Mouse (Mus musculus): ENCODE results near the gene Taf4.

DNA sequence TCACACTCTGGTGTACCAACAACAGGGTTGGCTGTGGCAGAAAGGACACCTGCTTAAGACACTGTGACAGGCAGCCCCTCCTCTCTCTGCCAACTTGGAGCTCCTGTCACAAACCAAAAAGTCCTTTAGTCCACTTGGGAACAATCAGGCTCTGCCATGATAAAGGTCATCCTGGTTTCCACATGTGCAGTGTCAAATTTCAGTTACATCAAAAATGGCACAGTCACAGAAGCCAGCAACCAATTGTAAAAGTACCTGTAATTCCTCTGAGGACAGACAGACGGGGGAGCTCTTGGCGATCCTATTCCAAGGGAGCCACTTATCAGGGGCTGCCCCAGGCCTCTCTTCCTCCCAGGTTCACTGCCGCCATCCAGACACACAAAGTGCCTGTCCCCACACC lies 17.1 kb downstream of the Taf4 start:
- TF ChIP-seq CTCF (IDR thresholded peaks at IDR 0.05; ENCODE audit: control insufficient read depth, insufficient read depth, low read length) (no peak), POLR2A (IDR thresholded peaks at IDR 0.05; ENCODE audit: borderline replicate concordance, control insufficient read depth, low read depth, low read length) (no peak)

Data from bone marrow, adult 2 months (tissue).